Mouse (Mus musculus): ENCODE results near the gene Arl3.

Arl3 gene

DNA sequence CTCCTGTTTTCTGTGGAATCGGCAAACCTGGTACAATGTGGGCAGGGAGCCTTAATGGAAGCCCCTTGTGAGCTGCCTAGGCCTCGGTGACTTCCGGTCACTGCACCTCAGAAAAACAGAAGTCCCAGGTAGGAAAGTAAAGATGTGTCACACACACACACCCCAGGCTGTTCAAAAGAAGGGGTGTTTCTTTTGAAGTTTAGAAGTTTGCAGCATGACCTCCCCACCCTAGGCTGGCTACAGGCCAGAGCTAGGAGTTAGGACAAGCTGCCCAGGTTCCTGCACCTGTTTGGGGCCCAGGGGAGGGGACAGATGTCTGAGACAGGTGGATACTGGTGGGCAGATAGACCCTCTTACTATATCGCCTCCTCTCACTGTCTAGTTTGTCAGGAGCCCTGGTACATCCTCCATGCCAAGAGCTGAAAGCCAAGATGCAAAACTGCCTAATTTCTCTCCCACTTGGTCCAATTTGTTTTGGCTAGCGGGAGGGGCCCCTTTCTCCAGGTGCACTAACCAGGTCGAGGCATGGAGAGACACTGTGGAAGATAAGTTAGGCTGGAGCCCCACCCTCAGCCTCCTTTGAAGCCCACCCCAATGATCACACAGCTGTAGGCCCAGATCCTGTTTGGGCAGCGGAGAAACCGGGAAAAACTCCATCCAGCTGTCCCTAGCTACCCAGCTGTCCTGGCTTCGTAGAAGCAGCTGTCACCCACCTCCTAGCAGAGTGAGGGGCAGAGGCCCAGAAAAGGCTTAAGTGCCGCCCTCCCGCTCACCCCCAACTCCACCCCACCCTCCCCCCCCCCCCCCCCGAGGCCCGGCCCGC is 55.3 kb downstream of the Arl3 start:
- in situ Hi-C loops (cut with MseI, MboI), result no loop called here

DNA sequence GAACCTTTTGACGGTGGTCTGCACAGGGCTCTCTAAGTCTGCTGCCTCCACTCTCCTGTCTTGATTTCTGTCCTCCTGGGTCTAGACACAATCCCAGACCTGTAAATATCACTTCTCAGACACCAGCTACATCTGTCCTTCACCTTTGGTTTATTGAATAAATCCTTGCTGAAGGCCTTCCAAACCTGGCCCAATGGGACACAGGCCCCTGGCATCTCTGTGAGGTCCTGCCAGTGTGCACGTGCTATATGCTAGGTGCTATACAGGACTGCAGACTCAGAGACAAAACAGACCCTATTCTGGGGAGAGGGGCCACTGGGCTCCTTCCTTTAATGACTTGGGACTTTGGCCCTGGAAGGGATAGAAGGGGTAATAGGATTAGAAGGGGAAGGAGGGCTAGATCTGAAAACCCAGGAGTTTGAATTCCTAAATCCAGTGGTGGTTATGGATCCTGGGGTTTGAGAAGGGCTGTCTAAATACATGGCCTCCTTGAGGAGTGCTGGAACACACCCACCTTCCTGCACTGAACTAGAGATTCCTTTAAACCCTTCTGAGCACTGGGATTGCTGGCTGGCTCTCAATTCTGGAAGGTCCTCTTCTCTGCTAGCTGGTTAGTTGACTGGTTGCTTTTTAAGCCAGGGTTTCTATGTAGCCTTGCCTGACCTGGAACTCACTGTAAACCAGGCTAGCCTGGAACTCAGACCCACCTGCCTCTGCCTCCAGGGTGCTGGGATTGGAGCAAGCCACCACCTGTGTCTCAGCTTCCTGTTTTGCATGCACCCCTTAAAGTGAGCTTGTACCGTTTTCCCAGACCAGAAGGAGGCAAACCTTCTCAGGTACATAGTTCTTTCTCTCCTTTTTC is 56.1 kb downstream of the Arl3 start:
- in situ Hi-C loops (cut with MseI, MboI), result no loop called here

DNA sequence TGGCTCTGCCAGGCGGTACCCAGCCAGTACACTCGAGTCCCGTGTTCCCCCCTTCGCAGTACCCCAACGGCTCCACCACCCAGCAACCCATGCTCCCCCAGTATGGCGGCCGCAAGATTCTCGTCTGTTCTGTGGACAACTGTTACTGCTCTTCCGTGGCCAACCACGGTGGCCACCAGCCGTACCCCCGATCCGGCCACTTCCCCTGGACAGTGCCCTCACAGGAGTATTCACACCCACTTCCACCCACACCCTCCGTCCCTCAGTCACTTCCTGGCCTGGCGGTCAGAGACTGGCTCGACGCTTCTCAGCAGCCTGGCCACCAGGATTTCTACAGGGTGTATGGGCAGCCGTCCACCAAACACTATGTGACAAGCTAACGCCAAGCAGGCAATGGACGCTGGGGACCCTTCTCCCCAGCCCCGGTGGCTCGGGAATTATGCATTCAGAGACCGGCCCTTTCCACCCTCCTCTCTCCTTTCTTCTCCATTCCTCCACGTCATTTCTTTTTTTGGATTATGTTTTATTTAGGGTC is 57.6 kb downstream of the Arl3 start:
- in situ Hi-C loops (cut with MseI, MboI), result no loop called here

DNA sequence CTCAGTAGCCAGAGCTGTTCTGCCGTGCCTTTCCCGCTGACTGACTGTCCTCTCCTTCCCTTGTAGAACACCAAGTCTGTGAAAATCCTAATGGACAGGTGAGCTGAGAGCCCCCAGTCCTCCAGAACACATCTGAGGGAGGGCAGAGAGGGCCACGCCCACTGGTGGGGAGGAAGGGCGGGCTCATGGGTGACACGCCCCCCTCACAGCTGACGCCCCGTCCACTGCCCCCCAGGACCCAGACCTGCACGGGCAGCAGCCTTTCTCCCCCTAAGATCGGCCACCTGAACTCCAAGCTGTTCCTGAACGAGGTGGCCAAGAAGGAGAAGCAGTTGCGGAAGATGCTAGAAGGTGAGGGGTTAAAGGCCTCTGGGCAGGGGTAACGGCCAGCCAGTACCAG is 58.6 kb downstream of the Arl3 start:
- in situ Hi-C loops (cut with MseI, MboI), result no loop called here

DNA sequence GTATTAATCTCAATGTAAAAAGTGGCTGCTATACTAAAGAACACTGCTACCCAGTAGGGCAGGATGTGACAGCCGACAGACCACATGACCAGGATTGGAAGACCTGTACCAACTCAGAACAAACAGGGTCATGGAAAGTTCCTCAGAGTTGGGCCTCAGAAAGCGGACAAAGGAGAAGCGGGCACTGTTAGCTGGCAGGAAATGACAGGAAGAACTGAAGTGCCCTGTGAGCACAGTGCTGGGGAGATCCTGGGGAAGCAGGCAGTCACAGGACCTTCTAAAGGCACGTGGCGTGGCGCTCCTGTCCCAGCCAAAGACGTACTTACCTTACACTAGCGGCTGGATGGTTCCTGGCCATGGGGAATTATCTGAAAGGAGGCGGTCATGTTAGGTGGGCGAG is 61.7 kb downstream of the Arl3 start:
- in situ Hi-C loops (cut with MseI, MboI), result no loop called here

DNA sequence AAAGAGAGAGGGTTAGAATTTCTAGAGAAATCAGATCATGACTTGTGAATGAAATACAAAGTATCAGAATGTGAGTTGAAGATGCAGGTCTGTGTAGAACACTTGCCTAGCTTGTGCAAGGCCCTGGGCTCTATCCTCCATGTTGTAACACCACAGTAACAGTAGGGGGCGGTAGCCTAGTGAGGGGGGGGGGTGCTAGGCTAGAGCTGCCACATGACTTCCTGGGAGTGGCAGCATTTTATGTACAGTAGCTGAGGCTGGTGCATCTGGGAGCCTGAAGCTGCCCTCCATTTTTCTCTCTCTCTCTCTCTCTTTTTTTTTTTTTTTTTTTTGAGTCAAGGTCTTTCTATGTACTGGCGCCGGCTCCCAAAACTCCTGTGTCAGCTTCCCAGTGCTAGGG is 62.2 kb downstream of the Arl3 start:
- in situ Hi-C loops (cut with MseI, MboI), result no loop called here

DNA sequence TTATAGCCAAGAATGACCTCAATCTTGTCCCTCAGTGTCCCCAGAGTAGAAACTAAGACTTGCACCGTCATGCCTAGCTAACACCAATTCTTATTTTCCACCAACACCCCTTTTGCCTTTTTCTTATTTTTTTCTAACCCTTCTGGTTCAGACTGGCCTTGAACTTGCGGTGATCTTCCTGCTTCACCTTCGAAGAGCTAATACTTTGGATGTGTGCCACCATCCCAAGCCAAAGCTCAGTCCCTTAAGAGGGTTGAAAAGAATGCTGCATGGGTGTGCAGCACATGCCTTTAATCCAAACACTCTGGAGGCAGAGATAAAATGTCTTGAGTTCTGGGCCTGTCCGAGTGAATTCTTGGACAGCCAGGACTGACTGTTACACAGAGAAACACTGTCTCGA is 62.6 kb downstream of the Arl3 start:
- in situ Hi-C loops (cut with MseI, MboI), result no loop called here

DNA sequence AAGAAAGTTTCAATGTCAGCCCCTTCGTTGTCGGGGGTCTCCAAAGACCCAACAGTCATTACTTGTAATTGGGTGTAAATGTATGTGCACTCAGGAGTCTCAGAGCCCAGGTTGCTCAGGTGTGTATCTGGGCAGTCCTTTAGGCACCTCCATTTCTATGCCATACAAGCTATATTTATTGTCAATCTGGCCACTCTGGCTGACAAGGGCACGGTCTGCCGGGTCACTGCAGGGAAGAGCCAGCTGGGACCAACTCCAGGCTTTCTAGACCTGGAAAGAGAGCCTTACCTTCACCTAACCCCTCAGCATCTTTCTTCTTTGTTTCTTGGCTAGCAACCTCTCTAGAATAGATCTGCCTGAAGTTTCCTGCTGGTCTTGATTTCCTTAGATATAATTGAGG is 63.3 kb downstream of the Arl3 start:
- in situ Hi-C loops (cut with MseI, MboI), result no loop called here

DNA sequence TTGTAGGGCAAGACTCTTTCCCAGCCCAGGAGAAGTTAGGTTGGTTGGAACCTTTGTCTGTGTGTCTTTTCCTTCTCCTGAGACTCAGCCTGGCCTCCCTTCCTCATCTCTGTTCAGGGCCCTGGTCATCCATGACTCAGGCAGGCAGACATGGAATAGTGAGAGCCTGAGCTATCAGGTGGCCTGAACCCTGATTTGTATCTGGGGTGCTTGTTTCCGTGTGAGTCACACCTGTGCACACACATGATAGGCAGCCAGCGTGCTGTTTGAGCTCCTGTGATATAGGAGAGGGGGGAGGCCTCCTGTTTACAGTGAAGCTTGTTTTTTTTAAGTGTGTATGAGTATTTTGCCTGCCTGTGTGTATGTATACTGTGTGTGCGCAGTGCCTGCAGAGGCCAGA is 63.8 kb downstream of the Arl3 start:
- in situ Hi-C loops (cut with MseI, MboI), result no loop called here

DNA sequence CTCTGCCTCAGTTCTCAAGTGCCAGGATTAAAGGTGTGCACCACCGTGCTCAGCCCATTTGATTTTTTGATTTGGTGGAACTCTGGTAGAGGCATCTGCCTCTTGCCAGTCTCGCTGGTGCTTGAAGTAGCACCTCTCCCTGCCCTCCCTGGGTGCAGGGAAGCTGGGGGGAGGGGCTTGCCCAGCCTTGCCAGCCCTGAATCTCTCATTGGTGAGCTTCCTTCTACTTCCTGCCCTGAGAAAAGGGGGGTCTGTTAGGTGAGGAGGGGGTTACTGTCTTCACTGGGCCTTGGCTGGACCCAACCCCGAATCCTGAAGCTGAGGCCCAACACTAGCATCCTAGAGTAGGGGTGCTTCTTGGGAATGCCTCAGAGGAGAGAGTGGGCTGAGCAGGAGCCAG is 64.3 kb downstream of the Arl3 start:
- in situ Hi-C loops (cut with MseI, MboI), result no loop called here

DNA sequence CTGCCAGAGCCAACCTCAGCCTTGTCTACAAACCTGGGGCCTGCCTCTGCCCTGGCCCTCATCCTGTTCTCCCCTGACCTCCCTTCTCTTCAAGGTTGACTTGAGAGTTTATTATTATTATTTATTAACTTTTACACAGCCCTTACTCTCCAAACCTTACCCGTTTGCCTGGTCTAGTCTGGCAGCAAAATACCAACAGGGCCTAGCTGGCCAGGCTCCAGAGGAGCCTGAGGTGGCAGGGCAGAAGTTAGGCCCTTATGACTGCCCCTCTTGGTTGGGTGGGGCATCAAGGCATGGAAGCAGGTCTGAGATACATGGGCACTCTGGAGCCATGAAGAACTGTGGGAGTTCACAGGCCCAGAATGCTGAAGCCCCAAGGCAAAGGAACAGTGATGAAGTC is 65.2 kb downstream of the Arl3 start:
- in situ Hi-C loops (cut with MseI, MboI), result no loop called here

DNA sequence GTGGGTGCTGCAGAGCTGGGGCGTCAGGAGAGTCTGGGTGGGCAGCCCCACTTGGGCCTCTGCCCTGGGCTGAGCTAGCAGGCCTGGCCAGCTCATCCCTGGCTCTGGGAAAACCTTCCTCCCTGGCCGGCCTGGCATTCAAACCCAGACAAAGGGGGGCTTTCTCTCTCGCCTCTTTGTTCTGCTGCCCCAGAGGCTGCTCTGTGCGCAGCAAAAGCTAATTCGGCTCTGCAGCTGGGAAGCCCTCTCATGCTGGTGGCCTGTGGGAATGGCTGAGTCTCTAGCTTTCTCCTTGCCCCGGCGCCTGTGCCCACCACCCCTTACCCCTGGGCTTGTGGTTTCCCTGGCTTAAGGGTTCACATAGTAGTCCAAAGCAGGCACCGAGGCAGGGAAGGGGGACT is 65.8 kb downstream of the Arl3 start:
- in situ Hi-C loops (cut with MseI, MboI), result no loop called here

DNA sequence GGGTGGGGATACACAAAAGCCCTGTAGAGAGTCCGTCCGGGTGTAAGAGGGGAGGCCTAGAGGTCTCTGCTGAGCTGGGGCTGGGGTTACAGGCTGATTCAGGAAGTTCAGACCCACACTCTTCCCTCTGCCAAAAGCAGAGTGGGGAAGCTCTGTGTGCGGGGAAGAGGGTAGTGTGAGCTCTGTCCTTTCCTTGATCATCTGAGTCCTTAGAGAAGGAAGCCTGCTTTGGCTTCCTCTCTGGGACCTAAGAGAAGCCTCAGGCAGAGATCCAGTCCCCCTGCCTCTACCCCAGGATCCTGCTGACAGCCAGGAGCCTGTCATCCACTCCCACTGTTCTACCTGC is 66.7 kb downstream of the Arl3 start:
- in situ Hi-C loops (cut with MseI, MboI), result no loop called here

DNA sequence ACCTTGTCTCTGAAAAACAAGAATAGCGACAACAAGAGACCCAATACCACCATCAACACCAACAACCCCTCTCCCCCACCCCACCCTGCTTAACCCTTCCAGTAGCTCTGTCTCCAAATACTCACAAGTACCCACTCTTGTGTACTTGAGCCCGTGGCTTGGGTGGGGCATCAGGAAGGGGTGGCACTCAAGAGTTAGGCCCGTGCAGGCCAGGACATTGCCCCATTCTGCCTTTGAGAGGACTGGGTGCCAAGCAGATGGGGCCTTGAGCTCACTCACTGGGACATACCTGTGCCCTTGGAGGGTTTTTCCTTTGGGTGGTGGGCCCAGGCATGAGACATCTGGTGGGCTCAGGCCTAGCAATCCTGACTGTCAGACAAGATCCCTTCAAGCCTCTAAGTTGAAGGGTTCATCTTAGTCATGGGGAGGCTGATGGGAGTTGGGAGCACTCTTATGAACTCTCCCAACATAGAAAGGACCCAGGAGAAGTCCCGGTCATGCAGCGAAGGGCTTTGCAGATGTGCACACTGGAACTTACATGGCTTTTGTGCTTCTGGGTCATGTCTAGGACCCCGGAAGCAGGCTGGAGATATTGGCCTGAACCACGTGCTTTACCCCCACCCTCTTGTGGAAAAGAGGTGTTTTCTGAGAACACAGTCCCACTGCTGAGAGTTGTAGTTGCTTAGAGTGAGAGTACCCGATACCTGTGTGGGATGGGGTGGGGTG is 67.2 kb downstream of the Arl3 start:
- in situ Hi-C loops (cut with MseI, MboI), result no loop called here

DNA sequence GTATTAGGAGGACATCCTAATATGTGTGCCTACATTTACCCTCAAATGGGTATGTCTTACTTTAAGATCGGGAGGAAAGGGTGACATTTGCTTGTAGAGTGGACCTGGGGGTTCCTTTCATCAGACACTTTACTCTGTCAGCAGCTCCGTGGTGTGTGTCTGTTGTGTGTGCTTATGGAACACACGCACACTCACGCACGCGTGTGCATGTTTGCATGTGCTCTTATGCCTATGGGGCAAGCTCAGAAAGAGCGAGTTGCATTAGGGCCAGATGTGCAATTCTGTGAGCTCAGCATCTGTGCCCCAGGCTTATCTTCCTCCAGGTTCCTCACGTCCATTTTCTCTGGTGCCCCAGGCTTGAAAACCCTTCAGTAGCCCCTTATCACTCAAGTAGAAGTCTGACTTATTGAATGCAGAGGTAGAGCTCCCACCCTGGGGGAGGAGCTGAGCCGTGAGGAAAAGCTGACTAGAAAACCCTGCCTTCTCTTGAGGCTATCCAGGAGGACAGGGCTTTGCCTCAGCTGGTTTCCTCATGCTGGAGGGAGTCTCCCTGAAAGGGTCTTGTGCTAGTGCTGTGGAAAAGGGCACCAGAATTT is 68.1 kb downstream of the Arl3 start:
- in situ Hi-C loops (cut with MseI, MboI), result no loop called here

DNA sequence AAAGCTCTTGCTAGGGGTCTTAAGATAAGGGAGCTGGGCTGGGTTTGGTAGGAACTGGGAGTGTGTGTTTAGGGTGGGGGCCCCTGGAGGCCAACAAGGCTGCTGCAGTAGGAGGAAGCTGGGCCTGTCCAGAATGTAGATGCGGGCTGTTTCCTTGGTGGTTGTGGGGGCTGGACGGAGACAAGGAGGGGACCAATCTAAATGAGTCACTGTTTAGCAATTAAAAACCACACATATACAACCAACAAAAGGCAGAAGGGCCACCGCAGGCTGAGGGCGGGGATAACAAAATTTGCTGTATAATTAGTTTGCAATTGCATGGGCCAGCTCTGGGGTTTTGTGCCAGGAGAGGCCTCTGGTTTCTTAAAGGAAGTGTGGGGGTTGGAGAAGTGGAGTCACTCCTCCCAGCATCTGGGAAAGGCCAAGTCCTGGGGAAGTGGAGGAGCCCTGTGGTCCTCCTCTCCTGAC is 68.9 kb downstream of the Arl3 start:
- in situ Hi-C loops (cut with MseI, MboI), result no loop called here

DNA sequence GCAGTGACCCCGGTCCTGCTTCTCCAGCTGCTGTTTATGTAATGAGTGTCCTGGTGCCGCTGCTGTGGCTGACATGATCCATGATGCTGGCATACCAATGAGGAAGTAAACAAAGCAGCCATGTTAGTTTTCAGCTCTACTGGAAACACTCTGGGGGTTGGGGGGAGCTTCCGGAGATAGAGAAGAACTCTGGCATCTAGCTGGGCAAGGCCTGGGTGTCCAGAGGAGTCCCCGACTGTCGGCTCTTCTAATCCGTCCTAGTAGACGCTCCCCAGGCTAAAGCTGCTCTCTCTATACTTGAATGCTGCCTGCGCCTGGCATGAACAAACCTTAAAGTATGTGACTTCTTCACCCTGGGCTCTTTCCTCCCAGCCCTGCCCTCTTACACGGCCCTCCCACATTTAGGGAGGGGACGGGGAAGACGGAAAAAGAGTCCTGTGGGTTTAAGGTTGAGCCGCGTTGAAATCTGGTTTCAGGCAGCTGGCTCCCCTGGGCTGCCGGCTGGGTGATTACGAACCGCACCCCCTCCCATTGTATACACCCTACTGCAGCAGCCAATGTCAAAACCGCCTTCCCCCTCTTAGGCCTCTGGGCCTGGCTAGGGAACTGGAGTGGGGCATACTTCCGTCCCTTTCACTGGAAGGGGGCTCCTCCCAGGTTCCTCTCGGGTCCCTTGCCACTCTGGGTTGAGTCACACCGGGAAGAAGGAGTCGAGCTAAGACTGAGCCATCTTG is 69.5 kb downstream of the Arl3 start:
- in situ Hi-C loops (cut with MseI, MboI), result no loop called here

DNA sequence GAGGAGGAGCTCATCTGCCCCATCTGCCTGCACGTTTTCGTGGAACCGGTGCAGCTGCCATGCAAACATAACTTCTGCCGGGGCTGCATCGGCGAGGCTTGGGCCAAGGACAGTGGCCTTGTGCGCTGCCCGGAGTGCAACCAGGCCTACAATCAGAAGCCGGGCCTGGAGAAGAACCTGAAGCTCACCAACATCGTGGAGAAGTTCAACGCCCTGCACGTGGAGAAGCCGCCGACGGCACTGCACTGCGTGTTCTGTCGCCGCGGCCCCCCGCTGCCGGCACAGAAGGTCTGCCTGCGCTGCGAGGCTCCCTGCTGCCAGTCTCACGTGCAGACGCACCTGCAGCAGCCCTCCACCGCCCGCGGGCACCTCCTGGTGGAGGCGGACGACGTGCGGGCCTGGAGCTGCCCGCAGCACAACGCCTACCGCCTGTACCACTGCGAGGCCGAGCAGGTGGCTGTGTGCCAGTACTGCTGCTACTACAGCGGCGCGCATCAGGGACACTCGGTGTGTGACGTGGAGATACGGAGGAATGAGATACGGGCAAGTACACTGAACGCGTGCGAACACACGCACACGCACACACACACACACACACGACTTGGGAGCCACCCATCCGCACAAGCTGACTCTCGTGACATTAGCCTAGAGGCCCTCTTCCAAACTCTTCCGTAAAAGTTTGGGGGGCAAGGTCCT is 70.4 kb downstream of the Arl3 start:
- in situ Hi-C loops (cut with MseI, MboI), result no loop called here

DNA sequence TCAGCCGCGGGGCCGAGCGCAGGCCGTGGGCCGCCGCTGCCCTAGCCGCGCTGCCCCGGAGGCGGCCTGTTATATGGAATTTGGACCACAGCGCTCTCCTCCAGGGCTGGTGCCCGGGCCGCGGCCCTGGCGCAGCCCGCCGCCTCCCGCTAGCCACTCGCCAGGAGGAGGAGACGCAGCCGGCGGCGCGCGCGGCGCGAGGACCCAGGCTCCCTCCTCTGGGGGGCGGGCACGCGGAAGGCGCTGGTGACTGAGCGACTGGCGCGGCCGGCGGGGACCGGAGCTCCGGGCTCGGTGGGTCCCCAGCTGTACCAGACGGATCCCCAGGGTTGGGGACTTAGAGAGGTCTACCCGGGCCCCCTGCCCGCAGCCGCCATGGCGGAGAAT is 70.9 kb downstream of the Arl3 start:
- in situ Hi-C loops (cut with MseI, MboI), result no loop called here

DNA sequence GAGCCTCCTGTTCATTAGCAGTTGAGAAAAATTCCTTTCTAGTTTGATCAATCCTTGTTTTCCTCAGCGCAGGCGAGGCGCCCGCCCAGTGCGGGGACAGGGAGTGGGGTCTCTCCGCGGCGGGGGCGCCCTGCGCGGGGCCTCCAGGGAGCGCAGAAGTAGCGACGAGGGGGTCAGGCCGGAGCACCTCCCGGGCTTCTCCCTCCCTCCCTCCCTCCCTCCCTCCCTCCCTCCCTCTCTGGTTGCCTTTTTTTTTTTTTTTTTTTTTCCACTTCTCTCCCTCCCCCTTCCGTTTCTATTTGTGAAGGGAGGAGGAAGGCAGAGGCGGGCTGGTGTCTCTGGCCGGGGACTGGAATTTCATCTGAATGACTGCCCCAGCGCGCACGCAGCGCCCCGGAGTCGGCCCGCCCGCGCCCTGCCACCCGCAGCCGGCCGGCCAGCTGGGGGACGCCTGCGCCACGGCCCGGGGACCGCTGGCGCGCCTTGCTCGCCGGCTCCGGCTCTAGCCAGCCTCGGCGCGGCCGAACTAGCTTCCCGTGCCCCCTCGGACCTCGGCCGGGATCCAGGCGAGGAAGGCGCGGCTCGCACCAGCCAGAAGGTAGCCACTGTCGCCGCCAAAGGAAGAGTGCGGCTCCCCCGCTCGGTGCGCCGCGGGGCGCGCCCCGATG is 71.5 kb downstream of the Arl3 start, which contains the start of gene Trim8:
TSS of gene Trim8 (plus strand) at position 302 of the 668 bp plus-strand sequence.
- in situ Hi-C loops (cut with MseI, MboI), result no loop called here
